Mouse (Mus musculus) retina, adult 2 months (tissue): ENCODE results near the gene Gcc2.
"Not testable (repeated sequence)": the region's sequence is repeated elsewhere in the genome, so short reads cannot be mapped to it uniquely, and the experiment has no call there.

Experiments used
- DNase-seq: peaks from one replicate; pipeline ENCODE4 v3.0.0-alpha.2; 2012; ENCODE audit warnings: low read depth, low spot score

Gcc2 gene

DNA sequence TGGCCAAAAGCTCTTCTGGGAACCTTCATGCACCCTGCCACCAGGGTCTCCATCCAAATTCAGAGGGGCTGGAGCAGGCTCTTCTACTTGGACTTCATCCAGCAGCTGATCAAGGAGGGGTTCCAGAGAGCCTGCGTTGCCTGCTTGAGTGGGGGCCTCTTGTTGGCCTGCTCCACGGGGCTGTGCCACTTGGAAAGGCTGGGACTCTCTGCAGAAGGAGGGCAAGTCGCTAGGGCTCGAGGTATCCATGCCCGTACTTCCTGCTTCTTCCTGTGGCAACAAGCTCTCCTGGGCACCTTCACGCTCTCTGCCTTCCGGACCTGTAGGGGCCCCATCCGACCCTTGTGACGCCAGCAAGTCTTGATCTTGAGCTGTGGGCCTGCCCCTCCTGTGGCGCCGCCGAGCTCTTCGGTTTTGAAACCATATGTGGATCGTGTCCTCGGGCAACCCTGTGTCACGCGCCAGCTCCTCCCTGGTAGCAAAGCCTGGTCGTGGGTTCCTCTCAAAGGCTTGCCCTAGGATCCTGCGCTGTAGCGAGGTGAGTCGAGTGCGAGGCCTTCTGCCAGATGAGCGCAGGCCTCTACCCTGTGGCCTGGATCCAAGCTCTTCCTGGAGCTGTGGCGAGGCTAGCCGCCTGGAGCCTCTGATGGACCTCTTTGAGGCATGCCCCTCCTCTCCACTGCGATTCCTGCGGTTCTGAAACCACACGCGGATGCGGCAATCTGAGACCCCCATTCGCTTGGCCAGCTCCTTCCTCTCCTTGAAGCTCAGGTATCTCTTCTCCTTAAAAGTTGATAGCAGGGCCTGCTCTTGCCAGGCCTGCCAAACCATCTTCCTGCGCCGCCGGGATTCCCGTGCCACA lies 23.3 kb upstream of the Gcc2 start:
- DNase-seq: not testable (repeated sequence)

DNA sequence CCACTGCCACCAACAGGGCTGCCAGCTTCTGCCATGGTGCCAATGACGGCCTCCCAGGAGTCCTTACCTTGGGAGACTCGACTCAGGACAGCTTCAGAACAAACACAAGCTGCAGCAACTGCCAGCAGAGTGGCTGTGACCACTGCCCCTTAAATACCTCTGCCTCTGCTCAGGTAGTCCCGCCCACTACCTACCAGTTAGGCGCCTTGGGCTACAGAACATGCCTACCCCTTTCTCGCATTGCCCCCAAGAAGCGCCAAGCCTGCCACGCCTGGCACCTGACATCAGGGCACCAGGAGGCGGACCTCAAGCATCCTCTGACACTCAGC lies 22.7 kb upstream of the Gcc2 start, which contains the start of gene Duxf3:
Gene Duxf3 (minus strand): TSS at position 35 of the 329 bp plus-strand sequence.
- not testable (repeated sequence) for DNase-seq

DNA sequence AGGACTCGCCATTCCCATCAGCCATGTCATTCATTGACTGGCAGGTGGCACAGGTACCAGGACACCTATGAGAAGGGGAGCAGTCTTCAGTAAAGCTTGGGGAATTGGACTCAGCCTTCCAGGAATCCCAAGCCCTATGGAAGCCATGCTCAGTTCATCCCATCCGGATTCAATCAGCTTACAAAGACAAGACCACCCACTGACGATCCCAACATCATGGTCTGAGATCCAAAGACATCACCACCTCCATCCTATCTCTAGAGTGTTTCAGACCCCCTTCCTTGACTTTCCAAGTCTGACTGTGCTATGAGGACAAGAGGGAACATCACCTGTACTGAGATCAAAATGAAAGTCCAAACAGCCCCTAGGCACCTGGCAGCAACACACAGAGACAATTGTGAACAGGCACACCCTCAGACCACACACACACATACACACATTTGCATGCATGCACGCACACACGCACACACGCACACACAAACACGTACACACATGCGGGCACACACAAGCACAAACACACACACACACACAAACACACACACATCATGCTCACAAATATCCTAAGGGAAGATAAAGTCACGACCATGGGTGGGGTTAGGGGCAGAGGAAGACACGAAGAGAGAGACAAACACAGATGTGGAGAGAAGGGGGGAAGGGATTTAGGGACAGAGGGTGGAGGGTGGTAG lies 22.1 kb upstream of the Gcc2 start:
- DNase-seq: not testable (repeated sequence)

DNA sequence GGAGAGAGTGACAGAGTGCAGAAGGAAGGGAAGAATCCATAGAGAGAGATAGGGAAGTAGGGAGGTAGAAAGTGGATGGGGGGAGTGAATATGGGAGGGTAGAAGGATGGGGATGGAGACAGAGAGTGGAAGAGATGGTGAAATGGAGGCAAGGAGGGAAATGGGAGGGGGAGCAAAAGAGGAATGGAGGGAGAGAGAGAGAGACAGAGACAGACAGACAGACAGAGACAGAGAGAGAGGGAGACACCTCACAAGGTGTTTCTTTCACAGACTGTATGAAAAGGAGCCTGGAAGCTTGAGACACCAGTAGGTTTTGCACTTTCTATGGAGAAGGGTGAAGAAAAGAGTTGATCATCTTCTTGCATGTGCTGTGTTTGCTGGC lies 21.6 kb upstream of the Gcc2 start:
- DNase-seq: not testable (repeated sequence)

DNA sequence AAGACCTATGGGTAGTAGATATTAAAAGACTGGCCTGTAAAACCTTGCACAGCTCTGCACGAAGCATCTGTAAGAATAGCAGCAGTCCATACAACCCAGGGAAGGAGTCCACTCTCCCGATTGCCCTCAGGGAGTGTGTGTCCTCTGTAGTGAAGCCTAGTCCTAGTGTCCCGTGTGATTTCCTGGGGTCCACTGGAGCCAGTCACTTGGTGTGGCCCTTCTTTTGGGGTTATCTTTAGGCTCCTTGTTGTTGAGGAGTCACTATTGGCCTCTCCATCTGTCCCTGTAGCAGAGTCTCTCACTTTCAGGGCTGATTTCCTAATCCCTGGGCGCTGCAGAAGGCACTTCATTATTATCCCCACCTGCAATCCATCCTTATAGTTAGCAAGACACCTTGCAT lies 20.3 kb upstream of the Gcc2 start:
- DNase-seq: not testable (repeated sequence)

DNA sequence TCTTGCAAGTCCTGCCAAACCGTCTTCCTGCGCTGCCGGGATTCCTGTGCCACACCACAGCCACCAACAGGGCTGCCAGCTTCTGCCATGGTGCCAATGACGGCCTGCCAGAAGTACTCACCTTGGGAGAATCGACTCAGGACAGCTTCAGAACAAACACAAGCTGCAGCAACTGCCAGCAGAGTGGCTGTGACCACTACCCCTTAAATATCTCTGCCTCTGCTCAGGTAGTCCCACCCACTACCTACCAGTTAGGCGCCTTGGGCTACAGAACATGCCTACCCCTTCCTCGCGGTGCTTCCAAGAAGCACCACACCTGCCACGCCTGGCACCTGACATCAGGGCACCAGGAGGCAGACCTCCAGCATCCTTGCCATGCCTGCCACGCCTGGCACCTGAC lies 18.7 kb upstream of the Gcc2 start, which contains the start of gene Gm4981:
Gene Gm4981 (minus strand): TSS at position 89 of the 400 bp plus-strand sequence.
- DNase-seq: no peak

DNA sequence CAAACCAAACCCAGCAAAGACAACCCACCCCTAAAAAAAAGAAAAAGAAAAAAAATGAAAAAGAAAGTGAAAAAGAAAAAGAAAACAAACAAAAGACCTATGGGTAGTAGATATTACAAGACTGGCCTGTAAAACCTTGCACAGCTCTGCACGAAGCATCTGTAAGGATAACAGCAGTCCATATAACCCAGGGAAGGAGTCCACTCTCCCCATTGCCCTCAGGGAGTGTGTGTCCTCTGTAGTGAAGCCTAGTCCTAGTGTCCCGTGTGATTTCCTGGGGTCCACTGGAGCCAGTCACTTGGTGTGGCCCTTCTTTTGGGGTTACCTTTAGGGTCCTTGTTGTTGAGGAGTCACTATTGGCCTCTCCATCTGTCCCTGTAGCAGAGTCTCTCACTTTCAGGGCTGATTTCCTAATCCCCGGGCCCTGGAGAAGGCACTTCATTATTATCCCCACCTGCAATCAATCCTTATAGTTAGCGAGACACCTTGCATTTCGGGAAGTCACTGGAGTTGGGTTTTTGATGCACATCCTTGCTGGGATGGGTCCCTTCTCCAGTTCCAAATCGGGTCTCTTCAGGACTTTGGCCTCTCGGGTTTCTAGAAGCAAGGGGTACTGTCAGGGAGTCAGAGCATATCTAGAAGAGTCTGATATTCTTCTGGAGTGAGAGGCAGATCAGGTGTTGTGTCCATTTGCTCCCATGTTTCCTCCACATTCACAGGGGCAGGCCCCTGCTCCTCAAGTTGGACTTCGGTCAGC lies 16.1 kb upstream of the Gcc2 start:
- DNase-seq: not testable (repeated sequence)

DNA sequence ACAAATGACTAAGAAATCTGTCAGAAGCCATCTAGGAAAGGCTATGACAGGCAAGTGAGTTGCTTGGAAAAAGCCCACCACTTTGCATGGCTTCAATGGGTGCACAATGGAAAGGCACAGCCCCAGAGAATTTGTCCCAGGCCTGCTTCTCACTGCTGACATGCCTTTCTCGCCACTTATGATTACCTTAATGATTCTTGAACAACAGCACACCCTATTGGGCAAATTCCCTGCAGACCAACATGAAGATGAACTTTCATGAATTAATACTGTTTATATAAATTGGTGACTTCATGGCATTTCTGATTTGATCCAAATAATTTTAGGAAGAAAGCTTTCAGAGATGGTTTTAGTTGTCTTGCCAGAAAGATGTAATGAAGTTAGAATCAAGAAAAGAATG lies 5.8 kb upstream of the Gcc2 start:
- DNase-seq: no peak

DNA sequence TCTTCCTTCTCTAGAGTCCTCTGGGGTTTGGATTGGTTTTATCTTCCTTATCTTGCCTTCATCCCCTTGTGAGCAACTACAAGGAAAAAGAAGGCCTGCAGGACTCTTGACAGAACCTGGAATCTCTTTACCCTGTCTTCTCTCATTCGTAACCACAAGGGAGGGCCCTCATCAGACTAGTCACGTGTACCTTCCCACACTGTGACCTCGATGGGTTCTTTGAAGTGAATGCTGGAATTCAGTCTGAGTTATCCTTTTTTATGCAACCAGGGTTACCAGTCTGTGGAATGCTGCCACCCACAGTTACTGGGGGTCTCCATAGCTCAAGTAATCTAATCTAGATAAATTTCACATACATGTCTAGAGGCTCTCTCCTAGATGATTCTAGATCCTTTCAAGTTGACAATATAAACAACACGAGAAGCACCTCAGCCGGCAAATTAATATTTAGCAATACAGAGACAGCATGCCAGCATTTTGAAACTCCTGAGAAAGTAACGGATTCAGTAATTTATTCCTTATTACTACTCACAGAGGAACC lies 592 bp upstream of the Gcc2 start:
- DNase-seq: no peak

DNA sequence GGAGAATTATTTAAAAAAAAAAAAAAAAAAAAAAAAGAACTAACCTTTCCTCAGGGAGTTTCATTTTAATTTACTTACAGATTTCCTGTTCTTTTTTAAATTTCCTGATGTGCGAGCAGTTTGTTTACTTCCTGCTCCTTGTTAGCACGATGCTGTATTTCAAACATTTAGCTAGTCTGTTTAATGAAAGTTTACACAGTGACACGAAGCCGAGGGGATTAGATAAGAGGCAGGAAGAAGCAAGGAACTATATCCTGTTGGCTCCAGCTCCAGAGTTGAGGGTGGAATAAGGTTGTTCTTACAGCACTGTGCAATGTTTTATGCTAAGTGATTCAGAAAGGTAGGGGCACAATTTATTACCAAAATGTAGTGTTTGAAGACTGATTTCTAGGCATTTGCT lies 657 bp downstream of the Gcc2 start:
- DNase-seq: no peak

DNA sequence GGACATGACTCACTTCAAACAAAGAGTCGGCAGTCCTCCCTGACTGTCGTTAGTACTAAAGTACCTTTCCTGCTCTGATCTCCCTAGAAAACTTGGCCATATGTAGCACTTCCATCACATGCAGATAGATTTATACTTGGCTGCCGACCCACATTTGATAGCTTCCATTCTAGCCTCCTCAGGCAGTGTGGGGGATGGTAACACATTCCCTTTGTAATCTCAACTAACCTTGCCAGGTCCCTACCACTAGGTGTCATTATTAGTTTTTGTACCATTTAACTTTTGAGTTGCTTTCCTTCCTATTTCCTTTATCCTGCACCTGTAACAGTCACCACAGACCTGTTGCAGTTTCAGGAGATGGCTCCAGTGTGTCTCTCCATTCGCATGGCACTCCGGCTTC lies 3.2 kb downstream of the Gcc2 start:
- no peak for DNase-seq

DNA sequence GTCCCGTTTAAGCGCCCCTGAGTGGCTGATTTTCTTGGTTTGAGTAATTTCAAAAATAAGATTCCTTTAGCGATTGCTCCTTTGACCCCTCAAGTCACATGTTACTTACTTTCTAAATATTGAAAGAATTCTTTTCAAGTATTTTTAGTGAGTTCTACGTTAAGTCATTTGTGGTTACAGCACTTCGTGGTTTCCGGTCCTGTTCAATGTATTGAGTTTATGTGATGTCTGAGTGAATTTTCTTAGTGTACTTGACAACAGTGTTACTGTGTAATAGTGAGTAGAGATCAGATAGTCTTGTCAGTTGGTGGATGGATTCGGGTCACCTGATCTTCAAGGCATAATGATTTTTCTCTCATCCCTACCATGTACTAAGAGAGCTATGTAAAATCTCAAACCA lies 26.9 kb downstream of the Gcc2 start:
- DNase-seq: no peak

DNA sequence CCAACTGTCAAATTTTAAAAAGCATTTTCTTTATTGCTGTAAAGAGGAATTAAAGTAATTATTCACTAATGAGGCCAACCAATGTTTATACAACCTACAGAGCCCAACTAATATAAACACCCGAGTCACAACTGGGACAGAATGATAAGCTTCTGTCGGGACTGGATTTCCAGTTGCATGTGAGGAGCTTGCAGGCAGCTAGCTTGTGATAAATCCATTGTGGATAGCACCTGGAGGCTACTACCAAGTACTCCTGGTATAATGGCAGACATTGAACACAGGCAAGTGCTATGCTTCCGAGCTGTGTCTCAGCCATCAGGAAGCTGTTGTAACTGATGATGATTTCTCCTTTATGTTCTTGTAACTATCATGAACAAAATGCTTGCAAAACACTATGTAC lies 35.4 kb downstream of the Gcc2 start:
- DNase-seq: no peak

DNA sequence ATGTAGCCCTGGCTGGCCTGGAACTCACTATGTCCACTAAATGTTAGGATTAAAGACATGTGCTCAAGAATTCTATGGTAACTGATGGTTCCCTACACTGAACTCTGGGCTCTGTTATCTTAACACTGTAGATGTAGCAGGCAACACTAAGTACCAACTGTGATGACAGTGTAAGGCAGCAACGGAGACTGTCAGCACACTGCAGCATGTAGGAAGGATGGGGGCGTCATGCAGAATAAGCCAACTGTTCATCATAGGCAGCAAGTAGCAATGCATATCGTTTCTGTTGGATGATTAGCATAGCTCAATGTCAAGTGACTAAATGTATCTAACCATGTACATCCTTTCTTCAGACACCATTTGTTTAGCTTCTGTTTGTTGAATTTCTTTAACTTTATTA lies 38.9 kb downstream of the Gcc2 start:
- no peak for DNase-seq

DNA sequence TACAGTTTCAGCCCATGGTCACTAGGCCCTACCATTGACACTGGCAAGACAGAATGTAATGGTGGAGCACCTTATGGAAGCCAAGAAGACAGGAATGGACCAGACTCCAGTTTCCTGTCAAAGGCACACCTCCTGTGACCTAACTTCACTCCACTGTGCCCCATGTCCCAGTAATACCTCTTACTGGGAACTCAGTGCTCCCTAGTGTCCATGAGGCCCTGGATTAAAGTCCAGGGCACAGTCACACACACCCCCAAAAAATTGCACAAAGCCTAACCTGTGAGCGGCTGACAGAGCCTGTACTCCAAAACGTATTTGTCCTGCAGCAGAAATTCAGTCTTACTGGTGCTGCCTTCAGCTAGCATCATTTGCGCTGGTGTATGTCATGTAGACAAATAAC lies 40.3 kb downstream of the Gcc2 start:
- no peak for DNase-seq

DNA sequence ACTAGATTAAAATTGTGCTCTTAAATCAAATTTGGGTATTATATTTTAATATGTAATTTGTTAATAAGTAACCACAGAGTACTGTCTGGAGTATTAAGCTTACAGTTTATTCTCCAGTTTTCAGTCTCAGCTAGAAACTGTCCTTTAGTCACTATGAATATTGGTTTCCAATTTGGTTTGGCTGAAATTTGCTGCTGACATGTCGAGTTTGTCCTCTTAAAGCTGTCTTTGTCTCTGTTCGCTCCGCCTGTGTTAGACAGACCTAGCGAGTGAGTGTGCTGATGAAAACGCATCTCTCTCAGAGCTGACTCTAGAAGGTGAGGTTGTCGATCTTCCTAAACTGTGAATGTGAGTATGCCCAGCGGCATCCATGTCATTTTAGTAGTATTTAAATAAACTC lies 49.7 kb downstream of the Gcc2 start:
- DNase-seq: no peak

DNA sequence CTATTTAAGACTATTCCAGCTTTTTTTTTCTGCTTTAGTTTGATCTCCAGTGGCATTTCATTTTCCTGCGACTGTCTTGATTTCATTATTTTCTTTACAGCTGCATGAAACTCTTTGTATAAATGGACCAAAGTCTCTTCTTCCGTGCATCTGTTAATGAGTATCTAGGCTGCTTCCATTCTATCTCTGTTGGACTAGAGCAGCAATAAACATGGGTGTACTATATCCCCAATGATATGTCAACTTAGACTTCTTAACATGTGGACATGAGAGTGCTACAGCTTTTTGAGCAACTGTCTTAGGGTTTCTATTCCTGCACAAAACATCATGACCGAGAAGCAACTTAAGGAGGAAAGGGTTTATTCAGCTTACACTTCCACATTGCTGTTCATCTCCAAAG lies 51.6 kb downstream of the Gcc2 start:
- no peak for DNase-seq

DNA sequence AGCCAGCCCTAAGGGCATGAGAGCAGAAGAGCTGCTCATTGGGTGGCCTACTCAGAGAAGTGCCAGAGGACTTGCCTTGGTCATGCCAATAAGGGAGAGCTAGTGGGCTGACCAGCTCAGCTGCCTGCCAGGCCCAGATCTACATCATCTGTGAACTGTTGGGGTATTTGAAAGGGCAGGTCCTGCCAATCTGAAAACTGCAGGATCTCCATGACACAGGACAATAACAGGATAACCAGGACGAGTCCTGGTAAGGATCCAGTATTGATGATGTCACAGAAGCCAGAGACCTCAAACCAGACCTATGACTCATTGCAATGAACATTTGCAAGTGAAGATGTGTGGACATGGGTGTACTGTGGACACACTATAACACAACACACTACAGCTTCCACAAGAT lies 55.5 kb downstream of the Gcc2 start:
- DNase-seq: no peak

DNA sequence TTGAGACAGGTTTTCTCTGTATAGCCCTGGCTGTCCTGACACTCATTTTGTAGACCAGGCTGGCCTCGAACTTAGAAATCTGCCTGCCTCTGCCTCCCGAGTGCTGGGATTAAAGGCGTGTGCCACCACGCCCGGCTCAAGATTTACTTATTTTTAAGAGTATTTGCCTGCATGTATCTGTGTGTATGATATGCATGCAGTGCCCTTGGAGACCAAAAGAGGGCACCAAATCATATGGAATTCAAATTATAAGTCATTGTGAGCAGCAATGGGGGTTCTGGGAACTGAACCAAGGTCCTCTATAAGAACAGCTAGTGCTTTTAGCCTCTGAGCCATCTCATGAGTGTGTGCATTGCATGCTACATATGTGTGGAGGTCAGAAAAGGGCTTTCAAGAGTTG lies 57.6 kb downstream of the Gcc2 start:
- no peak for DNase-seq

DNA sequence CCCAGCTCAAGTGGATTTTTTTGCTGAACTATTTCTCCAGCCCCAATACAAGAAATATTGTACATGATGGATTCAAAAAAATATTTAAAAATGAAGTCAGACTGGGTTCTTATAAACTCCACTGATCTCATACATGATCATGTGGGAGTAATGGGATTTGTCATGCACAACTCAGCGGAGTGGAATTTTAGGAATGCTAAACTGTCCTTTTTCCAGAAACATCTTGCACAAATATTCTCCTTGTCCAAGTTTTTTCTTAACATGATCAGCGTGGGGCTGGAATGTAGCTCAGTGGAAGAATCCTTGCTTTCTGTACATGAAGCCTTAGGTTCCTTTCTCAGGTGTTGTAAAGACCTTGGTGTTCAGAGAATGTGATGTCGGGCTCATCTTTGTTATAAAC lies 65.6 kb downstream of the Gcc2 start:
- DNase-seq: no peak

DNA sequence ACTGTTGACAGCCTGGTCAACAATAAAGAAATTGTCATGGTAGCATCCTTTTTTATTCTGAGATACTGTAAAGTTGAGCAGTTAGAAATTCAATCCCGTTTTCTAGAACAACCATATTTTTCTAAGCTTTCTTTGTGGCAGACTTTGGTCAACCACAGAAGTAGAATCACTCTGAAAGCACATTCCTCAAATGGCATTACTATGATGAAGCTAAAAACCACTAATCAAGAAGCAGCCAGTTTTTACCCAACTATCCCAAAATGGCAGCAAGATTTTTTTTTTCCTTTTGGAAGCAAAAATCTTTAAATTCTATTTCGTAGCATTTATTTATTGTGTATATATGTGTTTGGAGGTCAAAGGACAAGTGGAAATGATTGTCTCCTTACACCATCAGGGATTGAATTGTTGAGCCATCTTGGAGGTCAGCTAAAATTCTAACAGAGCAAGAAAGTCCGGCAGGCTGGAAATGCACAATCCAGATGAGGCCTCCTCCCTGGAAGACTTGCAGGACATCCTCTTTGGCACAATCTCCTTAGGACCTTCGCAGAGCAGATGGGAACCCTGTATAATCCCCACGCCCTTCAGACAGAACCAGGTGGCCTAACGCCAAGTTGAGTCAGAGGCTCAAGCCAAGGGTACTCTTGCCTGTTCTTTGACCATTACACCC lies 67.2 kb downstream of the Gcc2 start:
- no peak for DNase-seq
